Mouse (Mus musculus) thymus, postnatal 10 days (tissue): ENCODE results near the gene Rnf130.

Experiments used
- DNase-seq, 2 experiments: peaks; one replicate each; pipeline ENCODE4 v3.0.0; 2021; ENCODE audit warnings: low spot score in 2 of 2

The Rnf130 gene

GRCm38 (mm10) chr11:50024445-50024832, 707 bp upstream of the Rnf130 start:
- no peak for DNase-seq

- DNase-seq, result peak in 1 of 2 experiments; percentile 7
Measured at GRCm38 (mm10) chr11:50025721-50026520, 775 bp downstream of the Rnf130 start.

DNA sequence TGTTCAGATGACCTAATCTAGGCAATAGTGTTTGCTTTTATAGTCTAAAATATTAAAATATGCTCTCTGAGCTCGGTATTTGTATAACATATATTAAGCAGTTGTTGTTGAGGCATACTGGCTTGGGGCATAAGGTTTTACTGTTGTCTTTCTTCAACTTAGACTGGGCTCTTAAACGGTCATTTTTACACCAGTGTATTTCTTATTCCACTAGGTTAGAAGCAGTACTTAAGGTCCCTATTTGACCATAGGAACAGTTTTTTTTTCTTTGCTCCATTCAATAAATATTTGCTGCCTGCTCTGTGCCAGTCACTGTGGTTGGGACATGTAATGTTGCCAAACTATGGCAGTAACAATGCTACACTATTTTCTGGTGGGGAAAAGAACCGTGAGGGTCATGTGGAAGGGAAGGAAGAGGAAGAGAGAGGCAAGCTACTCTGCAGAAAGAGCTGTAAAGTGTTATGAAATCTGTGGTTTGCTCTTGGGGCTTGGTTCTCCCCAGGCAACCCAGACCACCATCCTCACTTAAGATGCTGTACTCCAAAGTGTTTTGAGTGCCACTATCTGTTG, 1.5 kb downstream of the Rnf130 start:
- no peak for DNase-seq

DNA sequence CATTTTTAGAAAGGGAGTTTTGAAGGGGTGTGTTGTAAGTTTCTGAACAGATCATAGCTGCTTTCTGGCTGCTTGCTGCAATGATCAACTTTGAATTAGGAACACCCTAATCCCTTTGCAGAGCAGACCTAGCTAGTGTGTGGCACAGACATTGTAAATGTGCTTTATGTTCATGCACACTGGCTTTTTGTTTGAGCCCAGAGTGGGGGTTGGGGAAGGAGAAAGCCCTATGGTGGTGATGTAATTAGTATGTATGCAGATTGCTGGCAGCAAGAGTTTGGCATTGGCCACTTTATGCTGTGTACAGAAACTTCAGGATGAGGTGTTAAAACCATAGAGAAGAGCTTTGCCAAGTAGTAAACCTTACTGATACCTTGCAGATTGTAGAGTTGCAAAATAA, 3.3 kb downstream of the Rnf130 start:
- DNase-seq, result no peak

- no peak for DNase-seq
Measured at GRCm38 (mm10) chr11:50034155-50034554, 9.0 kb downstream of the Rnf130 start.

- DNase-seq, result no peak
Measured at GRCm38 (mm10) chr11:50035726-50036125, 10.6 kb downstream of the Rnf130 start.

DNA sequence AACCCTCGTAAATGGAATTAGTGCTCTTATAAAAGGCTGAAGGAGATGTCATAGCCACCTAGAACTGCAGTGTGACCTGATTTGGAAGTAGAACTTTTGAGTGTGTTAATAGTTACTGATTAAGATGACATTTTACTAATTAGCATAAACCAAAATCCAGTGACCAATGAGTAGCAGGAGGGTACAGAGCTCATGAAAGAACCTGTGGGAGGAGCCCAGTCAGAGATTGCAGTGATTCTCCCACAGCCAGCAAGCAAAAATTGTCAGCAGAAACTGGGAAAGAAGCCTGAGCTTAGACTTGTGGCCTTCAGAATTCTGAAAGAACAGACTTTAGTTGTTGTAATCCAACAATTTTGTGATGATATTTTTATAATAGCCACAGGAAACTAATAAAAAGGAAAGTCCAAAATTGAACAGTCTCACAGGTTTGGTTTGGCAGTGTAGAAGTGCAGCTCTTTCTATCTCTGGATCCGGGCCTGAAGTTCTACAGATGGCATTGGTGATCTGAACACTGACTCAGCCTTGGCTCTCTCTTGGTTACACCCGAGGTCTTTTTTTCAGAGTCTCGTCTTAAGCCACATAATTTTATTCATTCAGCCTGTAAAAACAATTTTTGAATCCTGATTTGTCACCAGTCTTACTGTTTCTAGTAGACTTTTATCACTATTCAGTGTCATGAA, 11.8 kb downstream of the Rnf130 start:
- DNase-seq, result no peak

DNA sequence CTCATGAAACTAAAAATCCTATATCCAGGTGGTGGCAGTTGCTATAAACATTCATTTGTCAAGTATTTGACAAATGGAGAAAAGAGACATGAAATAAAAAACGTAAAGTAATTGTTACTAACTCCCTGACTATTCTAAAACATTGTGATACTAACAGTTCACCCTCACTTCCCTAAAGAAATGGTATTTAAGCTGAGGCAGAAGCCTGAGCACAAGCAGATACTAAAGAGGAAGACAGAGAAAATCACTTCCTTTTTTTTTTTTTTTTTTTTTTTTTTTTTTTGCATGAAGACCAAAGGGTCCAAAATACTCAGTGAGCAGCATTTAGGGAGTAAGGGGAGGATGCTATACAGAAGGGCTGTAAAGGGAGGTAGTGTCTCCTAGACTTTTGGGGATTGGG, 13.6 kb downstream of the Rnf130 start:
- DNase-seq, result no peak

DNA sequence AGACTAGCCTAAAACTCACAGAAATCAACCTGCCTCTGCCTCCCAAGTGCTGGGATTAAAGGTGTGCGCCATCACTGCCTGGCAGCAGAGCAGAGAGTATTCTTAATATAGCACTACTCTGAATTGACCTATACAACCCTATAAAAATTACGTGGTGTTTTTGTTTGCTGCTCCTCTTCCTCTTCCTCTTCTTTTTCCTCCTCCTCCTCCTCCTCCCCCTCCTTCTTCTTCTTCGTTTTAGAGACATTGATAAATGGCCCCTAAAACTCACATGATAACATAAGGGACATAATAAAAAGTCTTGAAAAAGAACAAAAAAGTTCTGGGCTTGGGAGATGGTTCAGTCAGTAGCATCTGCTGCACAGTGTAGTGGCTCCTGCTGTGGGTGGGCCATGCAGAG, 16.0 kb downstream of the Rnf130 start:
- DNase-seq, result no peak

GRCm38 (mm10) chr11:50042345-50042997, 17.3 kb downstream of the Rnf130 start:
- DNase-seq, result no peak

- no peak for DNase-seq
Measured at GRCm38 (mm10) chr11:50044454-50044853, 19.3 kb downstream of the Rnf130 start.

- no peak for DNase-seq
Measured at GRCm38 (mm10) chr11:50047610-50048009, 22.5 kb downstream of the Rnf130 start.

DNA sequence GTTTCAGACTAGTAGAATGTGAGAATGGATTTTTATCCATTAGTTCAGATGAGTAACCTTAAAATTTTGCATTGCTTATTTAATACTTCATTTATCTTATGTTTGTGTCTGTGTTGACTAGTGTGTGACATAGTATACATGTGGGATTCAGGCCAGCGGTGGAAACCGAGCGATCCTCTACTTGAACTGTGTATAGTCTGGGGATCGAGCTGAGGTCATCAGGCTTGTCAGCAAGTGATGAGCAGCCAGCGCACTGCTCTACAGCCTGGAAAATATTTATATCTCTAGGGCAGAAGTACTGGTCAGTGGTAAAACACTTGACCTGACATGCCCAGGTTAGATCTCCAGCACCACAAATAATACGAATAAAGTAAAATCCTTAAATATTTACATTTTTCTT, 23.0 kb downstream of the Rnf130 start:
- DNase-seq, result no peak

- no peak for DNase-seq
Measured at GRCm38 (mm10) chr11:50050392-50050791, 25.2 kb downstream of the Rnf130 start.

DNA sequence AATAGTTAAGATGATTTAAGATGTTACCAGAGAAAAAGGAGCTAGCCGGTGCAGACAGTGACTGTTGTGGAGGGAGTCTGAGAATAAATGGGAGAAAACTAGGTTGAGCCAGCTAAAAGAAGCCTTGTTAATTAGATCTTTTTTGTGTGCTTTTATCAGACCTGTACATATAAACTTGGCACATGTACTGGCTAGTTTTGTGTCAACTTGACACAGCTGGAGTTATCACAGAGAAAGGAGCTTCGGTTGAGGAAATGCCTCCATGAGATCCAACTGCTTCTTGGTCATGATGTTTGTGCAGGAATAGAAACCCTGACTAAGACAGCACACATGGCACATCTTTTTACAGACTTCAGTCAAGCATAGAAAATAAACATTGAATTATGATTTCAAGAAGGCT, 32.6 kb downstream of the Rnf130 start:
- no peak for DNase-seq

- DNase-seq, result no peak
Measured at GRCm38 (mm10) chr11:50058277-50058676, 33.1 kb downstream of the Rnf130 start.

- DNase-seq, result no peak
Measured at GRCm38 (mm10) chr11:50059045-50059444, 33.9 kb downstream of the Rnf130 start.

GRCm38 (mm10) chr11:50062116-50062515, 37.0 kb downstream of the Rnf130 start:
- DNase-seq, result no peak

DNA sequence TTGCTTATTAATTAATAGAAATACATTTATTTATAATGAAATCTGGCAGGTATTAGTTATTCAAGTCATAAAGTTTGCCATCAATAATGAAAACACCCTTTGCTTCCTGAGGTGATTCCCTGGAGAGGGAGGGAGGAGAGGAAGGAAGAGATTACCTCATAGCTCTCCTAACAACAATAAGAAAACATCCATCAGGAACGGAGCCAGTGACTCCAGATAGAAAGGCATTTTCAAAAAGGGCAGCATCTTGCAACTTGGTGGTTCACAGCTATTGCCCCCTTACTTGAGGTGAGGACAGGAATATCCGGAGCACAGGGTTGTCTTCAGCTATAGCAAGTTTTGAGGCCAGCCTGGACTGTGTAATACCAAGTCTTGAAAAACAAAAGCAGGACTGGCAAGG, 40.9 kb downstream of the Rnf130 start:
- DNase-seq, result no peak

GRCm38 (mm10) chr11:50073830-50074229, 48.7 kb downstream of the Rnf130 start:
- no peak for DNase-seq

DNA sequence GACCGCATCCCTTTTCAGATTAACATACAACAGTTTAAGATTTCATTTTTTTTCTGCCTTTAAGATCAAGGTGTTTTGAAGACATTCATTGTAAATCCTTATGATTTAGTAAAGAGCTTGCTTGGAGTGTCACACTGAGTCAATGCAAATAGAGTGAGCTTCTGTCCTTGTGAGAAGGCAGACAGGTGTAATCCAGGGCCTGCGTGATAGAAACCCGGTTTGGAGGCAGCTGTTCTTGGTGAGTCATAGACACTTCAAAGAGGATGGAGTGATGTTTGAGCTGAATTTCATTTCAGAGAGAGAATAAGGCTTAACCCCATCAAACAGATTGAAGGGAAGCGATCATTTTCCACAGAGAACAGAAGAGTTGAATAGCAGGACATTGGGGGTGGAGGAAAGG, 51.6 kb downstream of the Rnf130 start:
- DNase-seq, result no peak

GRCm38 (mm10) chr11:50081365-50082190, 56.4 kb downstream of the Rnf130 start:
- DNase-seq, result no peak
